Mouse (Mus musculus) embryonic facial prominence, embryonic 11.5 days (tissue): ENCODE measurements around the gene Wdr81. TPM values are rescaled to one million over a fixed set of nuclear protein-coding genes. Genes with fewer than 3 reads are reported as not detected.
"Not testable (repeated sequence)": the region's sequence is repeated elsewhere in the genome, so short reads cannot be mapped to it uniquely, and the experiment has no call there.

Experiments
- ATAC-seq: fragments of 200-750 bp; cut with Nextera tagmentation; replicated peaks from 2 replicates; pipeline ENCODE4 v1.8.0; 2017; ENCODE audit warnings: low read depth; ENCODE audit not compliant: insufficient number of reproducible peaks, low FRiP score, low TSS enrichment
- DNase-seq: peaks from one replicate; pipeline ENCODE4 v3.0.0-alpha.2; 2015; ENCODE audit warnings: low spot score
- H3K27ac ChIP-seq: fragments of 300-500 bp; sonication (generic); replicated peaks from 2 replicates; pipeline ENCODE4 v1.5.1; 2014; ENCODE audit warnings: mild to moderate bottlenecking, low read depth, low read length, control low read depth
- H3K27me3 ChIP-seq: fragments of 300-500 bp; sonication (generic); 2 replicates; pipeline ENCODE4 v1.6.1; 2014; ENCODE audit warnings: mild to moderate bottlenecking, low read length, moderate library complexity, mixed read lengths; ENCODE audit not compliant: control insufficient read depth, insufficient read depth
- H3K36me3 ChIP-seq: fragments of 300-500 bp; sonication (generic); replicated peaks from 2 replicates; pipeline ENCODE4 v1.6.1; 2014; ENCODE audit warnings: low read depth, mild to moderate bottlenecking, low read length, moderate library complexity, mixed read lengths; ENCODE audit not compliant: control insufficient read depth, insufficient read depth
- H3K4me1 ChIP-seq: fragments of 300-500 bp; sonication (generic); 2 replicates; pipeline ENCODE4 v1.6.1; 2014; ENCODE audit warnings: low read length, mixed read lengths; ENCODE audit not compliant: control insufficient read depth, insufficient read depth
- H3K4me2 ChIP-seq: fragments of 300-500 bp; sonication (generic); 2 replicates; pipeline ENCODE4 v1.6.1; 2014; ENCODE audit warnings: low read depth, mild to moderate bottlenecking, control low read depth, low read length, moderate library complexity
- H3K4me3 ChIP-seq: fragments of 300-500 bp; sonication (generic); 2 replicates; pipeline ENCODE4 v1.5.1; 2014; ENCODE audit warnings: low read depth, low read length, control low read depth
- H3K9ac ChIP-seq: fragments of 300-500 bp; sonication (generic); replicated peaks from 2 replicates; pipeline ENCODE4 v1.6.1; 2014; ENCODE audit warnings: mild to moderate bottlenecking, control low read depth, low read length
- H3K9me3 ChIP-seq: fragments of 300-500 bp; sonication (generic); replicated peaks from 2 replicates; pipeline ENCODE4 v1.6.1; 2016; ENCODE audit warnings: mild to moderate bottlenecking, low read length, inconsistent platforms, mixed read lengths; ENCODE audit not compliant: control insufficient read depth
- WGBS: fragments of 180-500 bp; shearing (Covaris S2); extraction: QIAGEN DNeasy Blood & Tissue Kit; methylation state at CpG from one replicate; pipeline ENCODE4 v1.1.7; 2014; 5-methylcytosine and 5-hydroxymethylcytosine counted together
- polyA plus RNA-seq: library from polyadenylated mRNA; unstranded; fragments of >200 nt; fragmentation: Nextera tagmentation; extraction: Ambion mirVana; gene quantifications from 2 replicates; pipeline ENCODE4 v1.2.1, GENCODE M21; 2014

Wdr81 gene
- polyA plus RNA-seq, 1 experiment from 2014 or later = 2.3 TPM

- H3K9ac ChIP-seq = no peak overlapping the region; the same call in 1 of the 2 replicates
- no peak overlapping the region for H3K27ac ChIP-seq
- H3K27me3 ChIP-seq = no peaks in the 10 kb centered on the region
- H3K4me1 ChIP-seq = peaks cover 6% of the 10 kb centered on the region; the same call in 1 of the 2 replicates
- WGBS = 77% methylated on average over 5 of the region's 5 CpGs
- H3K36me3 ChIP-seq = no peaks in the 10 kb centered on the region
- DNase-seq = no peak
- no peaks in the 10 kb centered on the region for H3K9me3 ChIP-seq
- no peak overlapping the region for H3K4me3 ChIP-seq
- no peak for ATAC-seq
- no peak overlapping the region for H3K4me2 ChIP-seq
These were observed 4.7 kb upstream of the Wdr81 start for GRCm38 (mm10) chr11:75459141-75459711.

GRCm38 (mm10) chr11:75458628-75459041 lies 4.1 kb upstream of the Wdr81 start:
- 80% methylated on average over 8 of the region's 8 CpGs for WGBS
- no peak overlapping the region for H3K27ac ChIP-seq

GRCm38 (mm10) chr11:75458169-75458568 lies 3.7 kb upstream of the Wdr81 start:
- H3K36me3 ChIP-seq = no peaks in the 10 kb centered on the region
- H3K27me3 ChIP-seq = no peaks in the 10 kb centered on the region
- no peaks in the 10 kb centered on the region for H3K9me3 ChIP-seq
- 18% methylated on average over 3 of the region's 3 CpGs for WGBS
- no peak overlapping the region for H3K4me2 ChIP-seq
- H3K4me1 ChIP-seq = peaks cover 11% of the 10 kb centered on the region; the same call in 1 of the 2 replicates
- ATAC-seq (no peak), DNase-seq (peak; percentile 60)
- H3K27ac ChIP-seq = no peak overlapping the region
- no peak overlapping the region for H3K9ac ChIP-seq
- no peak overlapping the region for H3K4me3 ChIP-seq

More at GRCm38 (mm10) chr11:75458628-75459041, 4.1 kb upstream of the Wdr81 start:
- ATAC-seq (no peak), DNase-seq (no peak)
- Histone ChIP-seq H3K9ac (no peak overlapping the region), H3K4me2 (no peak overlapping the region), H3K4me1 (peaks cover 11% of the 10 kb centered on the region; the same call in 1 of the 2 replicates), H3K4me3 (no peak overlapping the region), H3K27me3 (no peaks in the 10 kb centered on the region), H3K36me3 (no peaks in the 10 kb centered on the region), H3K9me3 (no peaks in the 10 kb centered on the region)

- 88% methylated on average over 7 of the region's 7 CpGs for WGBS
These were observed 1.9 kb upstream of the Wdr81 start for GRCm38 (mm10) chr11:75456440-75456871.

GRCm38 (mm10) chr11:75455971-75456370 lies 1.5 kb upstream of the Wdr81 start:
- ATAC-seq, H3K27me3 ChIP-seq, DNase-seq, H3K4me2 ChIP-seq, H3K4me3 ChIP-seq, H3K9me3 ChIP-seq, H3K4me1 ChIP-seq, H3K36me3 ChIP-seq, H3K9ac ChIP-seq, H3K27ac ChIP-seq: not testable (repeated sequence)
- WGBS = 90% methylated on average over 2 of the region's 2 CpGs

More at GRCm38 (mm10) chr11:75456440-75456871, 1.9 kb upstream of the Wdr81 start:
- H3K36me3 ChIP-seq = no peaks in the 10 kb centered on the region
- H3K9ac ChIP-seq = no peak overlapping the region
- no peak overlapping the region for H3K27ac ChIP-seq
- no peaks in the 10 kb centered on the region for H3K27me3 ChIP-seq
- no peaks in the 10 kb centered on the region for H3K9me3 ChIP-seq
- no peak overlapping the region for H3K4me2 ChIP-seq
- no peak for ATAC-seq
- peaks cover 8% of the 10 kb centered on the region; the same call in 1 of the 2 replicates for H3K4me1 ChIP-seq
- no peak overlapping the region for H3K4me3 ChIP-seq
- no peak for DNase-seq

GRCm38 (mm10) chr11:75455041-75455736 lies 672 bp upstream of the Wdr81 start:
- DNase-seq (no peak), ATAC-seq (no peak)
- H3K4me2 ChIP-seq = peak overlapping the region; percentile 99
- no peaks in the 10 kb centered on the region for H3K9me3 ChIP-seq
- H3K4me1 ChIP-seq = peaks cover 7% of the 10 kb centered on the region; the same call in 1 of the 2 replicates
- H3K36me3 ChIP-seq = no peaks in the 10 kb centered on the region
- no peak overlapping the region for H3K27ac ChIP-seq
- WGBS = 82% methylated on average over 10 of the region's 10 CpGs
- no peaks in the 10 kb centered on the region for H3K27me3 ChIP-seq
- H3K9ac ChIP-seq = peak overlapping the region; percentile 46
- peak overlapping the region; percentile 52 for H3K4me3 ChIP-seq

- peaks cover 5% of the 10 kb centered on the region; the same call in 1 of the 2 replicates for H3K4me1 ChIP-seq
- DNase-seq (no peak), ATAC-seq (no peak)
- H3K36me3 ChIP-seq = no peaks in the 10 kb centered on the region; the same call in 1 of the 2 replicates
- no peak overlapping the region for H3K27ac ChIP-seq
- no peak overlapping the region for H3K4me3 ChIP-seq
- H3K9me3 ChIP-seq = no peaks in the 10 kb centered on the region
- H3K27me3 ChIP-seq = no peaks in the 10 kb centered on the region
- 94% methylated on average over 31 of the region's 31 CpGs for WGBS
- H3K9ac ChIP-seq = no peak overlapping the region
- H3K4me2 ChIP-seq = no peak overlapping the region
These were observed 1.5 kb downstream of the Wdr81 start for GRCm38 (mm10) chr11:75452812-75453557.
